In the genomic region with DNA sequence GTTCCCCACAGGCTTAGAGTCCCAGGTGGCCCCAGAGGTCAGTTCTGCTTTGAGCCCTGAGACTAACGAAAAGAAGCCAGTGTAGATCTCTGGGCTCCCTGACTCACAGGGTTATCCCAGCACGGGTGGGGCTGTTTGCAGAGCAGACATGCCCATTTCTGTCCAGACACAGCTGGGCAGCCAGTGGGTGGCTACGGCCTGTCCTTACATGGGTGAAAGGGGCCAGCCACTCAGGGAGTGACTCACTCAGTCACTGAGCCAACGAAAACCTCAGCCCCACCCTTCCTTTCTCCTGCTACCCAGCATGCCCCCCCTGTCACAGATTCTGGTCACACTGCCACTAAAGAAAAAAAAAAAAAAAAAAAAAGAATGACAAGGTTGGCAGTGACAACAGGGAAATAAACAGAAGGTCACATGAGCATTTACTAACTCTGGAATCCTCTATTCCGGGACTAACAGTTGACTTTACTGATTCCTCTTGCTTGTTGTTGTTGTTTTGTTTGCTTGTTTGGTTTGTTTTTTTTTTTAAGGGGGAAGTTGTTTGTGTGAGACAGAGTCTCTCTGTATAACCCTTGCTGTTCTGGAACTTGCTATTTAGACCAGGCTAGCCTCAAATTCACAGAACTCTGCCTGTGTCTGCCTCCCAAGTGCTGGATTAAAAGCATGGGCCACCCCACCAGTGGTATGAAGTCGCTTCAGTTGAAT, we compare ENCODE assay signal across 8 mouse cellular contexts. TPM values are rescaled to one million over a fixed set of nuclear protein-coding genes. Genes with fewer than 3 reads are reported as not detected.
DNase-seq lines count a peak whose midpoint lies in the region; ATAC-seq and TF ChIP-seq lines count a peak whose summit lies in the region.

No protein-coding gene starts in this region.

- WGBS in hindbrain, embryonic 12.5 days = 65% methylated on average over 6 of the region's 6 CpGs
- WGBS in hindbrain, embryonic 14.5 days = 62% methylated on average over 6 of the region's 6 CpGs
- 15% methylated on average over 6 of the region's 6 CpGs for WGBS in liver, embryonic 15.5 days (ENCODE audit: insufficient replicate concordance)
- WGBS in small intestine, adult 2 months = 11% methylated on average over 6 of the region's 6 CpGs

- no peak for ATAC-seq in hindbrain, embryonic 12.5 days (ENCODE audit: low FRiP score)
- ATAC-seq in hindbrain, embryonic 14.5 days (ENCODE audit: low FRiP score) = no peak
- ATAC-seq in inflammation-experienced regulatory T-cells, adult 6 months = peak; percentile 41
- peak; percentile 28; the same call in 1 of the 2 replicates for ATAC-seq in liver, embryonic 15.5 days (ENCODE audit: insufficient read depth)

- 0 out of 2 replicates have a peak overlapping the region, but pooled peaks have one; percentile 2 for H3K27ac ChIP-seq in hindbrain, embryonic 12.5 days
- H3K27ac ChIP-seq in hindbrain, embryonic 14.5 days = no peak overlapping the region; the same call in 1 of the 2 replicates
- H3K27ac ChIP-seq in liver, embryonic 15.5 days (replicated peaks) = peak overlapping the region; percentile 82
- H3K27ac ChIP-seq in small intestine, adult 2 months (ENCODE audit: insufficient read depth, low read depth, low read length) = peak overlapping the region; percentile 87

- no peak overlapping the region for H3K9ac ChIP-seq in hindbrain, embryonic 12.5 days
- H3K9ac ChIP-seq in hindbrain, embryonic 14.5 days = no peak overlapping the region
- H3K9ac ChIP-seq in liver, embryonic 15.5 days = no peak overlapping the region

- no peak overlapping the region for H3K4me2 ChIP-seq in hindbrain, embryonic 12.5 days (replicated peaks)
- no peak overlapping the region for H3K4me2 ChIP-seq in hindbrain, embryonic 14.5 days (replicated peaks)
- 0 out of 2 replicates have a peak overlapping the region, but pooled peaks have one; percentile 5 for H3K4me2 ChIP-seq in liver, embryonic 15.5 days

- peaks cover 38% of the 10 kb centered on the region for H3K4me1 ChIP-seq in hindbrain, embryonic 12.5 days
- H3K4me1 ChIP-seq in hindbrain, embryonic 14.5 days (replicated peaks; ENCODE audit: control insufficient read depth, insufficient read depth, low read length) = peaks cover 21% of the 10 kb centered on the region
- H3K4me1 ChIP-seq in liver, embryonic 15.5 days (replicated peaks) = peaks cover 85% of the 10 kb centered on the region
- peaks cover 36% of the 10 kb centered on the region for H3K4me1 ChIP-seq in small intestine, adult 2 months (ENCODE audit: control insufficient read depth, insufficient read depth, insufficient read length, low read length)

- H3K36me3 ChIP-seq in hindbrain, embryonic 12.5 days = no peaks in the 10 kb centered on the region
- no peaks in the 10 kb centered on the region for H3K36me3 ChIP-seq in hindbrain, embryonic 14.5 days (replicated peaks; ENCODE audit: control insufficient read depth, insufficient read depth)
- H3K36me3 ChIP-seq in liver, embryonic 15.5 days (replicated peaks) = no peaks in the 10 kb centered on the region
- H3K36me3 ChIP-seq in small intestine, adult 2 months (ENCODE audit: control insufficient read depth, insufficient read depth, low read length) = no peaks in the 10 kb centered on the region

- DNase-seq in hindbrain, embryonic 14.5 days (ENCODE audit: low spot score) = no peak
- DNase-seq in NIH3T3 (ENCODE audit: low read depth) = peak; percentile 86
- DNase-seq in gastrocnemius, adult 18-20 months (ENCODE audit: low spot score) = peak; percentile 89
- no peak for DNase-seq in yolk sac, embryonic 10.5 days (ENCODE audit: low spot score)

- TF ChIP-seq CTCF in small intestine, adult 2 months (IDR thresholded peaks at IDR 0.05; ENCODE audit: extremely low read depth, insufficient read length, insufficient replicate concordance, low read depth, low read length) = no peak

- H3K4me3 ChIP-seq in hindbrain, embryonic 12.5 days = no peak overlapping the region
- H3K4me3 ChIP-seq in hindbrain, embryonic 14.5 days (replicated peaks; ENCODE audit: low read length) = no peak overlapping the region
- H3K4me3 ChIP-seq in liver, embryonic 15.5 days (replicated peaks) = no peak overlapping the region
- H3K4me3 ChIP-seq in small intestine, adult 2 months (ENCODE audit: low read depth, low read length) = no peak overlapping the region

- H3K9me3 ChIP-seq in hindbrain, embryonic 12.5 days (replicated peaks) = no peaks in the 10 kb centered on the region
- no peaks in the 10 kb centered on the region for H3K9me3 ChIP-seq in hindbrain, embryonic 14.5 days (ENCODE audit: control insufficient read depth, low read length)
- no peaks in the 10 kb centered on the region for H3K9me3 ChIP-seq in liver, embryonic 15.5 days (replicated peaks)

- no peaks in the 10 kb centered on the region for H3K27me3 ChIP-seq in hindbrain, embryonic 12.5 days
- H3K27me3 ChIP-seq in hindbrain, embryonic 14.5 days (ENCODE audit: control insufficient read depth, insufficient read depth, low read length) = no peaks in the 10 kb centered on the region
- no peaks in the 10 kb centered on the region for H3K27me3 ChIP-seq in liver, embryonic 15.5 days
- H3K27me3 ChIP-seq in small intestine, adult 2 months (ENCODE audit: control insufficient read depth, insufficient read depth, low read length) = no peaks in the 10 kb centered on the region

- TF ChIP-seq POLR2A in small intestine, adult 2 months (IDR thresholded peaks at IDR 0.05; ENCODE audit: low read depth, low read length) = no peak

RNA-seq across cellular contexts. Expression of gene Irf2bpl, which starts 50.7 kb away (rescaled TPM):
- polyA plus RNA-seq in hindbrain, embryonic 12.5 days (2016; fragmentation: Nextera tagmentation; extraction: Ambion mirVana) = 75.9 and 86.3 TPM in 2 replicates
- 64.5 and 65.5 TPM in 2 replicates for polyA plus RNA-seq in hindbrain, embryonic 14.5 days (2014; fragmentation: Nextera tagmentation; extraction: Ambion mirVana)
- total RNA-seq in gastrocnemius, adult 18-20 months (2021) = 10 to 100 TPM; 20.3 to 24.8 TPM
- 10 to 100 TPM in 1 of 3 experiments, 1 to 10 TPM in 2; 8.0 to 14.6 (median 9.4) TPM for polyA plus RNA-seq in inflammation-experienced regulatory T-cells, adult 6 months (2017; shearing (Covaris generic))
- polyA plus RNA-seq in liver, embryonic 15.5 days (2015; fragmentation: Nextera tagmentation; extraction: Ambion mirVana) = 2.8 and 3.1 TPM in 2 replicates
- polyA plus RNA-seq in small intestine, adult 2 months (2012; rRNA removed) = 17.5 and 30.5 TPM in 2 replicates

Comparison
In these comparisons a context has a peak if more than half of its experiments do, and no peak if none do; other contexts are left out.
1. ATAC-seq: peak in inflammation-experienced regulatory T-cells, adult 6 months (single experiment) and liver, embryonic 15.5 days (single experiment); none in hindbrain, embryonic 12.5 days (single experiment) and hindbrain, embryonic 14.5 days (single experiment).
2. DNase-seq: peak in NIH3T3 (single experiment) and gastrocnemius, adult 18-20 months (single experiment); none in hindbrain, embryonic 14.5 days (single experiment) and yolk sac, embryonic 10.5 days (single experiment).